In genomic region chr11:84134331-84134860, GRCm38 (mm10) we compare ENCODE assay signal across 26 mouse cellular contexts. TPM values are rescaled to one million over a fixed set of nuclear protein-coding genes. Genes with fewer than 3 reads are reported as not detected.
A peak's percentile ranks its signal among the peaks of the same experiment; 100 is the strongest.
DNase-seq lines count a peak whose midpoint lies in the region; ATAC-seq and TF ChIP-seq lines count a peak whose summit lies in the region.
"Had no signal": no experiment of that assay in that cellular context is flagged by ENCODE, and none has a peak within 500 bp of the region (broad histone marks: within the 10 kb centered on the region; RNA-seq: fewer than 3 reads in every experiment).

No protein-coding gene starts in this region.

- TF ChIP-seq CTCF in layer of hippocampus, adult 2 months (conservative IDR thresholded peaks at IDR 0.05) = peak; percentile 47
- TF ChIP-seq CTCF in midbrain, postnatal 0 days (IDR thresholded peaks at IDR 0.05) = peak; percentile 40; the same call in 1 of the 2 replicates

- no peaks in the 10 kb centered on the region for H3K36me3 ChIP-seq in midbrain, postnatal 0 days (ENCODE audit: insufficient read depth, low read length)
- 0 out of 2 replicates have a peak, but pooled peaks cover 2% of the 10 kb centered on the region for H3K36me3 ChIP-seq in midbrain, embryonic 10.5 days
- H3K36me3 ChIP-seq in splenic B cell, adult 2 months (ENCODE audit: control insufficient read depth, insufficient read depth, low read length, poor library complexity, severe bottlenecking) = no peaks in the 10 kb centered on the region
- H3K36me3 ChIP-seq: embryonic facial prominence, embryonic 12.5 days; limb, embryonic 13.5 days; lung, embryonic 15.5 days; neural tube, embryonic 12.5 days had no signal

- H3K27me3 ChIP-seq in midbrain, postnatal 0 days (ENCODE audit: insufficient read depth, low read length) = no peaks in the 10 kb centered on the region
- no peaks in the 10 kb centered on the region for H3K27me3 ChIP-seq in midbrain, embryonic 10.5 days (ENCODE audit: low read depth, poor library complexity, severe bottlenecking)
- peaks cover 2% of the 10 kb centered on the region; the same call in 1 of the 2 replicates for H3K27me3 ChIP-seq in splenic B cell, adult 2 months (ENCODE audit: control insufficient read depth, insufficient read depth, low read length, poor library complexity, severe bottlenecking)
- H3K27me3 ChIP-seq: embryonic facial prominence, embryonic 12.5 days; hindbrain, embryonic 13.5 days; limb, embryonic 13.5 days; lung, embryonic 15.5 days; neural tube, embryonic 12.5 days had no signal

- H3K4me1 ChIP-seq in midbrain, postnatal 0 days (ENCODE audit: insufficient read depth, low read length) = peaks cover 3% of the 10 kb centered on the region; the same call in 1 of the 2 replicates
- peaks cover 15% of the 10 kb centered on the region for H3K4me1 ChIP-seq in midbrain, embryonic 10.5 days
- H3K4me1 ChIP-seq: neural tube, embryonic 12.5 days had no signal

- 97% methylated on average over 2 of the region's 2 CpGs for WGBS in midbrain, postnatal 0 days
- 92% methylated on average over 2 of the region's 2 CpGs for WGBS in midbrain, embryonic 10.5 days

- H3K9ac ChIP-seq in midbrain, postnatal 0 days (replicated peaks; ENCODE audit: low read length, poor library complexity, severe bottlenecking) = no peak overlapping the region
- H3K9ac ChIP-seq: embryonic facial prominence, embryonic 12.5 days; hindbrain, embryonic 13.5 days; limb, embryonic 13.5 days; lung, embryonic 15.5 days; neural tube, embryonic 12.5 days had no signal

- no peak overlapping the region for H3K27ac ChIP-seq in layer of hippocampus, adult 2 months
- H3K27ac ChIP-seq in midbrain, postnatal 0 days (ENCODE audit: low read depth, low read length) = no peak overlapping the region
- H3K27ac ChIP-seq in midbrain, embryonic 10.5 days (replicated peaks) = no peak overlapping the region
- H3K27ac ChIP-seq: embryonic facial prominence, embryonic 12.5 days; hindbrain, embryonic 13.5 days; limb, embryonic 13.5 days; lung, embryonic 15.5 days; neural tube, embryonic 12.5 days had no signal

- H3K9me3 ChIP-seq in midbrain, postnatal 0 days (ENCODE audit: low read length) = no peaks in the 10 kb centered on the region
- no peaks in the 10 kb centered on the region for H3K9me3 ChIP-seq in midbrain, embryonic 10.5 days (replicated peaks)
- H3K9me3 ChIP-seq: embryonic facial prominence, embryonic 12.5 days; hindbrain, embryonic 13.5 days; limb, embryonic 13.5 days; lung, embryonic 15.5 days; neural tube, embryonic 12.5 days had no signal

- DNase-seq in layer of hippocampus, adult 2 months (ENCODE audit: low spot score in 2 of 2) = no peak
- DNase-seq in layer of hippocampus, adult 11-12 months (ENCODE audit: low spot score) = no peak
- DNase-seq in midbrain, postnatal 0 days (ENCODE audit: low spot score) = no peak
- DNase-seq in midbrain, embryonic 10.5 days (ENCODE audit: low spot score) = no peak
- peak; percentile 16 for DNase-seq in ES-CJ7 (ENCODE audit: low read depth, low spot score)
- DNase-seq in splenic B cell, adult 2 months (ENCODE audit: low read depth, low spot score) = peak; percentile 25
- no peak for DNase-seq in spleen, postnatal 14 days (ENCODE audit: low spot score in 2 of 2)
- no peak for DNase-seq in right cerebral cortex, adult 18-20 months
- DNase-seq: adrenal gland, postnatal 36 days; cerebellum, adult 2 months; gastrocnemius, postnatal 10 days; kidney, adult 11 months; kidney, postnatal 14 days; layer of hippocampus, adult 9-11 months; thymus, postnatal 4 days had no signal

- ATAC-seq in midbrain, postnatal 0 days (ENCODE audit: low FRiP score) = no peak
- ATAC-seq: forebrain, embryonic 16.5 days had no signal

- H3K4me3 ChIP-seq in layer of hippocampus, adult 2 months = no peak overlapping the region
- no peak overlapping the region for H3K4me3 ChIP-seq in midbrain, postnatal 0 days (ENCODE audit: low read depth, low read length)
- H3K4me3 ChIP-seq in midbrain, embryonic 10.5 days = no peak overlapping the region
- H3K4me3 ChIP-seq: embryonic facial prominence, embryonic 12.5 days; hindbrain, embryonic 13.5 days; limb, embryonic 13.5 days; lung, embryonic 15.5 days; neural tube, embryonic 12.5 days had no signal

- no peak overlapping the region for H3K4me2 ChIP-seq in midbrain, postnatal 0 days (ENCODE audit: low read depth, low read length, poor library complexity, severe bottlenecking)
- H3K4me2 ChIP-seq: embryonic facial prominence, embryonic 12.5 days; hindbrain, embryonic 13.5 days; limb, embryonic 13.5 days; lung, embryonic 15.5 days; neural tube, embryonic 12.5 days had no signal

RNA-seq across cellular contexts. Expression of gene Acaca, which starts 4.9 kb away (rescaled TPM):
- 10 to 100 TPM; 66.7 to 69.6 TPM for total RNA-seq in layer of hippocampus, adult 2 months (2021)
- 123 and 139 TPM in 2 replicates for total RNA-seq in midbrain, postnatal 0 days (2014; rRNA removed)
- 17.2 and 19.3 TPM in 2 replicates for polyA plus RNA-seq in midbrain, postnatal 0 days (2015; fragmentation: Nextera tagmentation; extraction: Ambion mirVana)
- 18.9 and 25.9 TPM in 2 replicates for polyA plus RNA-seq in midbrain, embryonic 10.5 days (2016; fragmentation: Nextera tagmentation; extraction: Ambion mirVana)

RNA-seq across cellular contexts. Expression of gene Tada2a, which starts 5.0 kb away (rescaled TPM):
- 10 to 100 TPM; 33.0 to 33.8 TPM for total RNA-seq in layer of hippocampus, adult 2 months (2021)
- total RNA-seq in midbrain, postnatal 0 days (2014; rRNA removed) = 20.3 and 21.4 TPM in 2 replicates
- polyA plus RNA-seq in midbrain, postnatal 0 days (2015; fragmentation: Nextera tagmentation; extraction: Ambion mirVana) = 25.8 and 25.9 TPM in 2 replicates
- polyA plus RNA-seq in midbrain, embryonic 10.5 days (2016; fragmentation: Nextera tagmentation; extraction: Ambion mirVana) = 36.4 and 37.8 TPM in 2 replicates

RNA-seq across cellular contexts. Expression of gene Gm11437, which starts 32.9 kb away (rescaled TPM):
- not detected for total RNA-seq in layer of hippocampus, adult 2 months (2021)
- total RNA-seq in midbrain, postnatal 0 days (2014; rRNA removed) = not detected in 2 replicates
- polyA plus RNA-seq in midbrain, postnatal 0 days (2015; fragmentation: Nextera tagmentation; extraction: Ambion mirVana) = 0.16 TPM in 1 of 2 replicates, not detected in the other
- not detected in 2 replicates for polyA plus RNA-seq in midbrain, embryonic 10.5 days (2016; fragmentation: Nextera tagmentation; extraction: Ambion mirVana)
- total RNA-seq: adrenal gland, postnatal 36 days; gastrocnemius, postnatal 10 days; heart, adult 8-10 months; megakaryocyte, adult 5-6 weeks had no signal
- polyA plus RNA-seq: cerebellum, adult 2 months; embryonic facial prominence, embryonic 12.5 days; forebrain, embryonic 16.5 days; heart, embryonic 16.5 days; limb, embryonic 13.5 days; neural tube, embryonic 12.5 days; spleen, adult 2 months; testis, adult 2 months had no signal

Comparison
In these comparisons a context has a peak if more than half of its experiments do, and no peak if none do; other contexts are left out.
1. DNase-seq: peak in ES-CJ7 (single experiment) and splenic B cell, adult 2 months (single experiment); none in layer of hippocampus, adult 2 months (0 of 2), layer of hippocampus, adult 11-12 months (single experiment), midbrain, postnatal 0 days (single experiment), midbrain, embryonic 10.5 days (single experiment), spleen, postnatal 14 days (0 of 2) and right cerebral cortex, adult 18-20 months (single experiment).